Mouse (Mus musculus) kidney, postnatal 0 days (tissue): ENCODE data around the gene Radil. TPM values are rescaled to one million over a fixed set of nuclear protein-coding genes. Genes with fewer than 3 reads are reported as not detected.

Experiments
- ATAC-seq: fragments of 200-750 bp; cut with Nextera tagmentation; replicated peaks from 2 replicates; pipeline ENCODE4 v1.8.0; 2017; ENCODE audit warnings: low read depth, moderate number of reproducible peaks, moderate TSS enrichment, moderate library complexity; ENCODE audit not compliant: low FRiP score
- DNase-seq: peaks from one replicate; pipeline ENCODE4 v3.0.0-alpha.2; 2016; ENCODE audit warnings: low spot score
- H3K27ac ChIP-seq: fragments of 300-500 bp; sonication (generic); 2 replicates; pipeline ENCODE4 v1.5.1; 2014; ENCODE audit warnings: mild to moderate bottlenecking
- H3K27me3 ChIP-seq: fragments of 300-500 bp; sonication (generic); 2 replicates; pipeline ENCODE4 v1.6.1; 2014; ENCODE audit warnings: low read length, mixed read lengths; ENCODE audit not compliant: insufficient read depth
- H3K36me3 ChIP-seq: fragments of 300-500 bp; sonication (generic); 2 replicates; pipeline ENCODE4 v1.6.1; 2014; ENCODE audit warnings: low read length, mixed read lengths; ENCODE audit not compliant: insufficient read depth
- H3K4me1 ChIP-seq: fragments of 300-500 bp; sonication (generic); replicated peaks from 2 replicates; pipeline ENCODE4 v1.6.1; 2014; ENCODE audit warnings: antibody characterized with exemption, low read length, mixed read lengths; ENCODE audit not compliant: insufficient read depth
- H3K4me2 ChIP-seq: fragments of 300-500 bp; sonication (generic); 2 replicates; pipeline ENCODE4 v1.6.1; 2014; ENCODE audit warnings: mild to moderate bottlenecking, low read length, moderate library complexity, mixed read lengths
- H3K4me3 ChIP-seq: fragments of 300-500 bp; sonication (generic); replicated peaks from 2 replicates; pipeline ENCODE4 v1.5.1; 2014; ENCODE audit warnings: low read depth, low read length
- H3K9ac ChIP-seq: fragments of 300-500 bp; sonication (generic); 2 replicates; pipeline ENCODE4 v1.6.1; 2014; ENCODE audit warnings: low read depth, low read length
- H3K9me3 ChIP-seq: fragments of 300-500 bp; sonication (generic); replicated peaks from 2 replicates; pipeline ENCODE4 v1.6.1; 2016; ENCODE audit warnings: low read length, inconsistent platforms, mixed read lengths
- CTCF ChIP-seq: IDR thresholded peaks from 2 replicates; pipeline ENCODE4 v1.5.1; 2016; ENCODE audit warnings: antibody characterized with exemption, low read depth, mild to moderate bottlenecking, moderate library complexity
- WGBS: fragments of 180-500 bp; shearing (Covaris S2); extraction: QIAGEN DNeasy Blood & Tissue Kit; methylation state at CpG from one replicate; pipeline ENCODE4 v1.1.7; 2014; 5-methylcytosine and 5-hydroxymethylcytosine counted together
- polyA plus RNA-seq: library from polyadenylated mRNA; unstranded; fragments of >200 nt; fragmentation: Nextera tagmentation; extraction: Ambion mirVana; gene quantifications from 2 replicates; pipeline ENCODE4 v1.2.1, GENCODE M21; 2015

The Radil gene
- polyA plus RNA-seq, 1 experiment from 2014 or later, result 0.61 TPM

DNA sequence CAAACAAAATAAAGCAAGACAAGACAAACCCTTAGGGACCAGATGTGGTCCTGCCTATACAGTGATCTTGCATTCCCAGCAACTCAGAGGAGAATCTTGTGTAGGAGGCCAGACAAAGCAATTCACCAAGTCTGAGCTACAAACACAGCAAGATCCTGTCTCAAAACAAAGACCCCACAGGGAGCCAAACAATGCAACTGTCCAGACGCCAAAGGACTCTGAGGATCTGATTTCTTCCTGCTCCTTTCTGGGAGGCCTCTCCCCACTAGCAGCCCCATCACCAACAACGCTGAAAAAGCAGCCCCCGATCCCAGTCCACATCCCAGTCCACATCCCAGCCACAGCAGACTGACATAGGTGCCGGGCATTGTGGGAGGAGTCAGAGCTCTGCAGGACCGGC, 4.6 kb downstream of the Radil start:
- no peaks in the 10 kb centered on the region for H3K36me3 ChIP-seq
- no peak for TF ChIP-seq CTCF
- H3K4me1 ChIP-seq, result peaks cover 13% of the 10 kb centered on the region; the same call in 1 of the 2 replicates
- H3K4me3 ChIP-seq, result no peak overlapping the region
- 26% methylated on average over 5 of the region's 5 CpGs for whole genome bisulfite sequencing
- no peaks in the 10 kb centered on the region for H3K27me3 ChIP-seq
- ATAC-seq (no peak), DNase-seq (peak; percentile 14)
- no peaks in the 10 kb centered on the region for H3K9me3 ChIP-seq
- H3K27ac ChIP-seq, result no peak overlapping the region
- no peak overlapping the region for H3K9ac ChIP-seq
- H3K4me2 ChIP-seq, result no peak overlapping the region

- Histone ChIP-seq H3K27ac (no peak overlapping the region), H3K4me3 (no peak overlapping the region), H3K4me1 (peaks cover 8% of the 10 kb centered on the region; the same call in 1 of the 2 replicates), H3K4me2 (no peak overlapping the region), H3K9me3 (no peaks in the 10 kb centered on the region), H3K9ac (no peak overlapping the region), H3K27me3 (no peaks in the 10 kb centered on the region), H3K36me3 (no peaks in the 10 kb centered on the region)
- DNase-seq (peak; percentile 54), ATAC-seq (no peak)
- TF ChIP-seq CTCF, result no peak
- 62% methylated on average over 5 of the region's 5 CpGs for WGBS
Measured at GRCm38 (mm10) chr5:142545014-142545795, 5.7 kb downstream of the Radil start.

- H3K36me3 ChIP-seq, result no peaks in the 10 kb centered on the region
Measured at GRCm38 (mm10) chr5:142537286-142537685, 13.6 kb downstream of the Radil start.

GRCm38 (mm10) chr5:142535388-142535787, 15.5 kb downstream of the Radil start:
- WGBS, result 79% methylated on average over 4 of the region's 4 CpGs
- Histone ChIP-seq H3K4me3 (no peak overlapping the region), H3K4me1 (no peaks in the 10 kb centered on the region), H3K27ac (no peak overlapping the region), H3K4me2 (no peak overlapping the region), H3K36me3 (no peaks in the 10 kb centered on the region), H3K9ac (no peak overlapping the region), H3K27me3 (no peaks in the 10 kb centered on the region), H3K9me3 (no peaks in the 10 kb centered on the region)
- DNase-seq (no peak), ATAC-seq (no peak)
- no peak for TF ChIP-seq CTCF

More at GRCm38 (mm10) chr5:142537286-142537685, 13.6 kb downstream of the Radil start:
- Histone ChIP-seq H3K4me3 (no peak overlapping the region), H3K27me3 (no peaks in the 10 kb centered on the region), H3K9ac (no peak overlapping the region), H3K27ac (no peak overlapping the region), H3K4me2 (no peak overlapping the region), H3K9me3 (no peaks in the 10 kb centered on the region), H3K4me1 (no peaks in the 10 kb centered on the region)
- no peak for DNase-seq
- TF ChIP-seq CTCF, result no peak
- ATAC-seq, result no peak
- 74% methylated on average over 3 of the region's 3 CpGs for WGBS

DNA sequence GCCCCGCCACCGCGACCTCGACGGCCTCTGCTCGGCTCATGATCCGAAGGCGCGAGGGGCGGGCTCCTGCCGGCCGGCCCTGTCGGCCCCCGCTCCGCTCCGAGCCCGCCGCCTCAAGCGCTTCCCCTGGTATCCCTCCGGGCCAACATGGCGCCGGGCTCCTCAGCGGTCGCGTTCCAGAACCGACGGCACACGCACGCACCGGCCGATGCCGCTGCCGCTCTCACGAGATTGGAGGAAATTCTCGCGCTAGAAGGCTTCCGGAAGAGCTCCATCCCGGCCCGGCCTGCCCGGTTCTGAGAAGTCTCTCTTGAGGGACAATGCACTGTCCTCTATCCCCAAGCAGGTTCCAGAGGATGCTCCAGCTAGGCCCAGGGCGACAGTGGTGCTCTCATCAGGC, 21.0 kb downstream of the Radil start, which contains the start of gene Papolb:
Gene Papolb (minus strand): TSS at position 162 of the 400 bp plus-strand sequence.
- no peak within 1 kb of the TSS for H3K9ac ChIP-seq
- peak within 1 kb of the TSS; percentile 36 for H3K4me2 ChIP-seq
- ATAC-seq, result no peak
- 0 out of 2 replicates have a peak within 1 kb of the TSS, but pooled peaks have one; percentile 11 for H3K4me3 ChIP-seq
- H3K4me1 ChIP-seq, result no peaks in the 10 kb centered on the region
- no peaks in the 10 kb centered on the region for H3K9me3 ChIP-seq
- TF ChIP-seq CTCF, result no peak
- no peaks in the 10 kb centered on the region; the same call in 1 of the 2 replicates for H3K27me3 ChIP-seq
- no peak within 1 kb of the TSS for H3K27ac ChIP-seq
- 32% methylated on average over 40 of the region's 41 CpGs for WGBS
- H3K36me3 ChIP-seq, result no peaks in the 10 kb centered on the region
- no peak for DNase-seq

- DNase-seq (no peak), ATAC-seq (no peak)
- 66% methylated on average over 8 of the region's 8 CpGs for WGBS
- Histone ChIP-seq H3K27ac (no peak overlapping the region), H3K4me2 (no peak overlapping the region), H3K4me3 (no peak overlapping the region), H3K36me3 (no peaks in the 10 kb centered on the region), H3K4me1 (no peaks in the 10 kb centered on the region), H3K9ac (no peak overlapping the region), H3K9me3 (0 out of 2 replicates have a peak, but pooled peaks cover 3% of the 10 kb centered on the region), H3K27me3 (no peaks in the 10 kb centered on the region; the same call in 1 of the 2 replicates)
- no peak for TF ChIP-seq CTCF
Measured at GRCm38 (mm10) chr5:142524711-142525464, 26.0 kb downstream of the Radil start.
